Mouse (Mus musculus) erythroblast, adult 5-6 weeks (primary cell): ENCODE measurements around the gene Kcnk6. TPM values are rescaled to one million over a fixed set of nuclear protein-coding genes. Genes with fewer than 3 reads are reported as not detected.
A peak's percentile ranks its signal among the peaks of the same experiment; 100 is the strongest.
"Not testable (repeated sequence)": the region's sequence is repeated elsewhere in the genome, so short reads cannot be mapped to it uniquely, and the experiment has no call there.

Source experiments
- ATAC-seq: replicated peaks from 2 replicates; pipeline ENCODE4 v1.8.0; 2016; ENCODE audit warnings: moderate number of reproducible peaks, mild to moderate bottlenecking, moderate TSS enrichment, inconsistent platforms; ENCODE audit not compliant: poor library complexity, low FRiP score, severe bottlenecking
- total RNA-seq, 2 experiments: library from RNA; stranded (forward) in 1 of 2; stranded (reverse) in 1 of 2; fragments of 150-400 nt in 1 of 2; fragments of 200-764, 138-1000 nt in 1 of 2; gene quantifications; 2 replicates each; pipeline versions ENCODE4 v1.2.3 to v1.2.4; 2015 to 2017; ENCODE audit warnings: low replicate concordance in 2 of 2

The Kcnk6 gene
- total RNA-seq, 2 experiments from 2014 or later, result 0.38 to 4.2 TPM

DNA sequence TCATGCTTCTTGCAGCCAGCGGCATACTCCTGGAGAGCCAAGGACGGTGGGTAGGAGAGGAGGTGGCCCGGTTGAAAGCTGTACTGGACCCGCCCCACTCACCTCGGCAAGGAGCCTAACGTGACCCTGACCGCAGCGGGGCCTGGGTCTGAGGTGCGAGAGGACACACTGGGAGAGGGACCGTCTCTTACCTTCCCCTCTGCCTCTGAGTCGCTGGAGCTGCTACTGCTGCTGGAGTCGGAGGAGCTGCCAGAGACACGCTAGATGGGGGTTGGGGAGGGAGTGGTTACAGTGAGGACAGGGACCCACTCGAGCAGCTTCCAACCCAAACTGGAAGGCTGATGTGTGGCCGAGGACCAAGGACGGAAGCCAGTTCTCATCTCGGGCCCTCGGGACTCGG, 15.4 kb upstream of the Kcnk6 start:
- ATAC-seq, result peak; percentile 55

GRCm38 (mm10) chr7:29247314-29247700, 15.0 kb upstream of the Kcnk6 start:
- peak; percentile 65 for ATAC-seq

DNA sequence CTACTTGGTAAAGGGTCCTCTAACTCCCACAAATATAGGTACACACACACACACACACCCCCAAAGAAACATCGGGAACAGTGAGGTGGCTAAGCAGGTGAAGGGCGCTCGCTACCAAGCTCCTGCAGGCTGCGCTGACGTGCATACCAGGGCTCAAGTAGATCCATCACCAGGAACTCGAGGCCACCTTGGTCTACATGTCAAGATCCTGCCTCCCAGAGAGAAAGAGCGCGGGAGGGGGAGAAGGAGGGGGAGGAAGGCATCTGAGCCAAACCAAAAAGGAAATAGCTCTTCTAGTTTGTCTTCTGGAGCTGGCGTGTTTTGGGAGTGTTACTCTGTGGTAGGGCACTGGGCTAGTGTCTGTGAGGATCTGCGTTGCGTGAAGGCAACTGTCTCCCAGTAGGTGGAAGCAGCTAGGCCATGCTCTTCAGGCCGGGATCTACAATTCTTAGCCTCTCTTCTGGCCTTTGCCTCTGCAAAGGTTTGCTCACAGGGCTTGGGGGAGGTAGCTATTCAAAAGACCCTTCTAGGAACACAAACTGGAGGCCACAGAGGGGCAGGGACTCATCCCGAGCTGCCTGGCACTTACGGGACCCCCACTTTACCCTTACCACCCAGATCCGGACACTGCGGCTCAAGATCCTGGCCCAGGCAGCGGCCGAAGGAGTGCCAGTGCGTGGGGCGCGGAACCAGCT, 14.5 kb upstream of the Kcnk6 start:
- no peak for ATAC-seq

DNA sequence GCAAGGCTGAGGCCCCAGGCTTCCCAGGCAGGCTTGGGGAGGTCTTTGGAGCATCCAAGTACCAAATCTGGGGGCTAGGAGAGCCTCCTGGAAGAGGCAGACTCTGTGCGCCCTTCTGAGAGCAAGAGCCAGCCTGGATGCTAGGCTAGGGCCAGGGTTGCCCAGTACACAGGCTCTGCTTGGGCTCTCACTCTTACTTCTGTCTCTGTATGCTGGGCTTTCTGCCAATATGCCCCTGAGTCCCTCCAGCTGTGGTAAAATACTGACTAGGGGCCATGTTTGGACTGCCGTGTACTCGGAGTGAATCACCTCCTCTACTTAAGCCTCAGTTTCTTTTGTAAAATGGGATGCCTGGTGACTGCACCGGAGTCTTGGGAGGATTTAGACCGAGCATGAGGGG, 13.7 kb upstream of the Kcnk6 start:
- no peak for ATAC-seq

- ATAC-seq, result peak; percentile 40; the same call in 1 of the 2 replicates
These were observed 12.6 kb upstream of the Kcnk6 start for GRCm38 (mm10) chr7:29244732-29245416.

DNA sequence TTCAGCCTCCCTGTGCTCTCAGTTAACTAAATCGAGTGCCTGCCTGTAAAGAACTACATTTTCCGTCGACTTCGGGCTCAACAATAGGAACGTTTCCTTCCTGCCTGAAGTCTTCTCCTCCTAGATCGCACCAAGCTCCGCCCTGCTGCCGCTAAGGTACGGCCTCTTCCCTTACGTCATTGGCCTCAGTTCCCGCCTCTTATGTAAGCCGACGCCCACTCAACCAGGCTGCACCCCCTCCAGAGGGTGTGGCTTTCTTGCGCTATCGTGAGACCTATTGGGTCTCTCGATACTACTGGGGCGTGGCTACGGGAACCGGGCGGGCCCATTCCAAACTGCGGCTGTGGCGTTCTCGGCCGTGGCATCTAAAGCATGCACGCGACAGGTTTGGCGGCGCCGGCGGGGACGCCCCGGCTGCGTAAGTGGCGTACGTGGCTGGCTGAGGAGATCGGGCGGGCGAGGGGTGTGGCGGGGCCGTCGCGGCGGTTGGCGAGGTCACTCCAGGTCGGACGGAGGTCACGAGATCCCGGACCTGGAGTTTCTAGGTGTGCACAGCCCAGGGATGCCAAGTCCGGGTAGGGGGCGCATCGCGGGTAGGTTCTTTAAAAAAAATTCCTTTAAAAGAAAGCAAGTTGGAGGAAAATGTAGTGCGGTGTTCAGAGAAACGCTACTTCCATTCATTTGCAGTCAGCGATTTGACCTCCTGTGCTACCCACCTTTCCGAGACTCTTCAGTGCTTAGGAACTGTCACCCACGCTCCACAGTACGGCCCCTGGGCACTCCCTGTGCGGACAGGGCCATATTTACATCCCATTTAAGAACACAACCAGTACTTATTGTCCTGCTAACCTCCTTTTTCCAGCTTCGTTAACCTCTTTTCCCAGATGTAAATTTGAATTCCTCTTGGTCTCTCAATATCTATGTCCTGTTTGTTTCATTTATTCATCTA, 6.0 kb upstream of the Kcnk6 start, which contains the start of gene Yif1b:
Yif1b (plus strand) TSS at position 311 of the 949 bp plus-strand sequence.
- ATAC-seq, result peak; percentile 97

- not testable (repeated sequence) for ATAC-seq
These were observed 5.3 kb upstream of the Kcnk6 start for GRCm38 (mm10) chr7:29237596-29237995.

DNA sequence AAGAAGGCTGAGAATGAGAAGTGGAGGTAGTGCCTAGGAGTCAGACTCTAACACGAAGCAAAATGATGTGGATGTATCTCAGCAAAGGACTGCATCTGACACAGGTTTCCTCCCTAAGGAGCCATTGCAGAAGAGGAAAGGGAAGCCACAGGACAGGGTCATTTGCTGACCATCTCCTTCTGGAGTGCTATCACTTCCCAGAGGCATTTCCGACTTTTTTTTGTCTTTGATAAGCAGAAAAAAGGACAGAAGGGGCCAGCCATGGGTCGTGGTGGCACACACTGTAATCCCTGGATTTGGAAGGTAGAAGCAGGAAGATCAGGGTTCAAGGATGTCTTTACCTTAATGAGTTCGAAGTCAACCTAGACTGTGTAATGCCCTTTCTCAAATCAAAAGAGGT, 4.3 kb upstream of the Kcnk6 start:
- no peak for ATAC-seq

- ATAC-seq, result no peak
These were observed 2.3 kb upstream of the Kcnk6 start for GRCm38 (mm10) chr7:29234661-29235060.

GRCm38 (mm10) chr7:29233745-29234144, 1.4 kb upstream of the Kcnk6 start:
- ATAC-seq, result no peak

DNA sequence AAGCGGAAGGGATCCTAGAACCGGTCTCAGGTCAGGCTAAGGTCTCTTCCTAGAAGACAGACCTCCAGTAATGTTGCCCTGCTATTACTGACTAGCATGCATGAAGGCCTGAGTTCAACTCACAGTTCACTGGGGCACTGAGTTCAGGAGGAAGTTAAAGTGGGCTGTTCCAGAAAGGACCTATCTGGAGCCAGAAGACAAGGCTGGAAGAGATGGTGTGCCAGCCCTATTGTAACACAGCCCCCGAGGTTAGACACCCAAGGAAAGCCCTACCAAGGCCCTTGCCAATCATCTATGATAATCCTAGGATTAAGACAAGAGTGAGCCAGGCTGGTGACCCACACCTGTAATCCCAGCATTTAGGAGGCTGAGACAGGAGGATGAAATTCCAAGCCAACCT, 798 bp downstream of the Kcnk6 start:
- no peak for ATAC-seq

GRCm38 (mm10) chr7:29230560-29230959, 1.8 kb downstream of the Kcnk6 start:
- no peak for ATAC-seq

DNA sequence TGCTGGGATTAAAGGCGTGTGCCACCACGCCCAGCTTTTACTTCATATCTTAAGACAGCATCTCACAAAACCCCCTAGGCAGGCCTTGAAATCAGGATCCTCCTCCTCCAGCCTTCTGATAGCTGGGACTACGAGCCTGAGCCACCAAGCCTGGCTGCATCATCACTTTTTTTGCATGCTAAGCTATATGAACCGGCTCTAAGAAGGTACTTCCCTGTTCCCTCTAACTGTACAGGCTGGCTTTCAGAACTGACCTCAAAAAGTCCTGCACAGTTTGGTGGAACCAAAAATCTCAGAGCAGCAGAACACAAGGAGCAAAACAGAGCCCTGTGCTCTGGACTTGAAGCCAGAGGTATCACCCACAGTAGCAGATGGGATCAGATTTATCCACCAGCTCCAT, 4.1 kb downstream of the Kcnk6 start:
- ATAC-seq, result no peak

GRCm38 (mm10) chr7:29225520-29225919, 6.8 kb downstream of the Kcnk6 start:
- no peak for ATAC-seq

- no peak for ATAC-seq
These were observed 7.4 kb downstream of the Kcnk6 start for GRCm38 (mm10) chr7:29224756-29225394.

GRCm38 (mm10) chr7:29214846-29215245, 17.5 kb downstream of the Kcnk6 start:
- no peak for ATAC-seq

DNA sequence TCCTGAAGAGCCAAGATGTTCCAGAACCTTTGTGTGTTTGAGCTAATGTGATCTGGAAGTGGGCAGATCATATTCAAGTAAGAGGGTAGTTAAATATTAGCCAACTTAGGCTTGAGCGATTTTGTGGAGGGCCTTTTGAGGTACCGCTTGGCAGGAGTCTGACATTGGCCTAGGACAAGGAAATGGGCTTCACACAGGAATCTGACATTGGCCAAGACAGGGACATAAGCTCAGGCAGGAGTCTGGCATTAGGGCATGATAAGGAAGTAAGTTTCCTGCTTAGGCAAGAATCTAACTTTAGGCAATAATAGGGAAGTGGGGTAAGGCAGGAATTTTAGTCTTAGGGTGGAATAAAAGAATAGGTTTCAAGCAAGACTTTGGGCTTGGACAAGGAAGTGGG, 18.1 kb downstream of the Kcnk6 start:
- ATAC-seq, result no peak

GRCm38 (mm10) chr7:29213675-29214082, 18.6 kb downstream of the Kcnk6 start, which contains the start of gene Catsperg1:
Gene Catsperg1, minus strand, starts transcription at chr7:29214035.
- 0 out of 2 replicates have a peak, but pooled peaks have one; percentile 28 for ATAC-seq

GRCm38 (mm10) chr7:29212775-29213560, 19.3 kb downstream of the Kcnk6 start:
- not testable (repeated sequence) for ATAC-seq
